9 mouse cellular contexts compared by ENCODE assay signal in the genomic region with DNA sequence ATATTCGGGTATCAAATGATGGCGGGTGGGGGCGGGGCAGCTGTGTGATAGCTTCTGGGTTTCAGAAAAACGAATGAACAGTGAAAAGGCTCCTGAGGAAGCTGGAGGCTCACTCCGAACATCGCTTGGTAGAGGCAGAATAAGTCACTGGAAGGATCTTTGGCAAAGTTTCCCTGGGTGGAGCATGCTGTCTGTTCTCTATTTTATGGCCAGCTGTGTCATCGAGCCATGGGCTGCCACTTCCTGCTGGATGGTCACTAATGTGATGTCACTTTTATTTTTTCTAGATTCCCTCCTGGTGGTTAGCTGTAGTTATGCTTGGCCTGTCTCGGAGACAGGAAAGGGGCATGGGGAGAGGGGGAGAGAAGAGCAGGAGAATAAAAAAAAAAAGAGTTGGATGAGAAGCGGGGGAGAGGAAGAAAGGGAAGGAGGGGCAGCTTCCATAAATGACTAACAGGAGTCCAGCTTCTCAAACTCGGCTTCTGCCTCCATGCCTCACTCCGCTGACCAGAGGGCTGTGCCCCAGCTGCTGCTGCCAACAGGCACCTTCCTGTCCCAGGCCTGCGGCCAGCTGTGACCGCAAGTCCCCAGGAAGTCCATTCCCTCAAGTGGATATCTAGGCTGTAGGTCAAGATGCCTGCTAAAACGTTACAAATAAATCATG. TPM values are rescaled to one million over a fixed set of nuclear protein-coding genes. Genes with fewer than 3 reads are reported as not detected.
A peak's percentile ranks its signal among the peaks of the same experiment; 100 is the strongest.
DNase-seq lines count a peak whose midpoint lies in the region; ATAC-seq lines count a peak whose summit lies in the region.
"Had no signal": no experiment of that assay in that cellular context is flagged by ENCODE, and none has a peak within 500 bp of the region (broad histone marks: within the 10 kb centered on the region; RNA-seq: fewer than 3 reads in every experiment).

No protein-coding gene starts in this region.

- H3K27ac ChIP-seq in forebrain, embryonic 13.5 days: no peak overlapping the region
- H3K27ac ChIP-seq in limb, embryonic 11.5 days (replicated peaks; ENCODE audit: low read depth, low read length): no peak overlapping the region
- no peak overlapping the region for H3K27ac ChIP-seq in midbrain, embryonic 12.5 days (replicated peaks)

- no peak for ATAC-seq in forebrain, embryonic 13.5 days
- ATAC-seq in hematopoietic stem cell, adult 5-6 weeks (replicated peaks in 1 of 2; ENCODE audit: insufficient read depth in 1 of 2, low FRiP score in 2 of 2, low TSS enrichment in 1 of 2, low read depth in 1 of 2, poor library complexity in 2 of 2, severe bottlenecking in 2 of 2): peak; percentile 37 to 62; a peak in 2 of 4 replicates
- no peak for ATAC-seq in limb, embryonic 11.5 days (ENCODE audit: insufficient number of reproducible peaks, low FRiP score, low TSS enrichment, low read depth)
- no peak for ATAC-seq in midbrain, embryonic 12.5 days (ENCODE audit: low FRiP score, low read depth)
- ATAC-seq in activated CD4-positive, CD25-positive, alpha-beta regulatory T cell, adult 4 months: no peak

- H3K4me1 ChIP-seq in forebrain, embryonic 13.5 days: peaks cover 14% of the 10 kb centered on the region; the same call in 1 of the 2 replicates
- H3K4me1 ChIP-seq in limb, embryonic 11.5 days (ENCODE audit: control insufficient read depth, insufficient read depth, low read length): peaks cover 3% of the 10 kb centered on the region
- peaks cover 18% of the 10 kb centered on the region for H3K4me1 ChIP-seq in midbrain, embryonic 12.5 days

- H3K27me3 ChIP-seq in forebrain, embryonic 13.5 days: 0 out of 2 replicates have a peak, but pooled peaks cover 4% of the 10 kb centered on the region
- H3K27me3 ChIP-seq in limb, embryonic 11.5 days (ENCODE audit: control insufficient read depth, insufficient read depth, low read length): no peaks in the 10 kb centered on the region
- H3K27me3 ChIP-seq in midbrain, embryonic 12.5 days: peaks cover 57% of the 10 kb centered on the region

- H3K9ac ChIP-seq in forebrain, embryonic 13.5 days: no peak overlapping the region
- H3K9ac ChIP-seq in limb, embryonic 11.5 days (ENCODE audit: low read length): no peak overlapping the region
- H3K9ac ChIP-seq in midbrain, embryonic 12.5 days (replicated peaks): no peak overlapping the region

- H3K9me3 ChIP-seq in forebrain, embryonic 13.5 days (replicated peaks): no peaks in the 10 kb centered on the region
- H3K9me3 ChIP-seq in limb, embryonic 11.5 days (ENCODE audit: control insufficient read depth, low read length): no peaks in the 10 kb centered on the region
- H3K9me3 ChIP-seq in midbrain, embryonic 12.5 days: no peaks in the 10 kb centered on the region

- H3K4me3 ChIP-seq in forebrain, embryonic 13.5 days: no peak overlapping the region
- no peak overlapping the region for H3K4me3 ChIP-seq in limb, embryonic 11.5 days (ENCODE audit: low read depth, low read length)
- no peak overlapping the region for H3K4me3 ChIP-seq in midbrain, embryonic 12.5 days

- peak; percentile 29 for DNase-seq in ovary, postnatal 36 days (ENCODE audit: low spot score)
- DNase-seq in ovary, postnatal 14 days (ENCODE audit: low spot score): no peak
- peak; percentile 31 for DNase-seq in limb, embryonic 11.5 days (ENCODE audit: low spot score)
- no peak for DNase-seq in right cerebral cortex, postnatal 4 days

- H3K4me2 ChIP-seq in forebrain, embryonic 13.5 days: peak overlapping the region; percentile 19
- no peak overlapping the region for H3K4me2 ChIP-seq in limb, embryonic 11.5 days (ENCODE audit: low read depth, severe bottlenecking)
- H3K4me2 ChIP-seq in midbrain, embryonic 12.5 days (replicated peaks): peak overlapping the region; percentile 35

- no peaks in the 10 kb centered on the region for H3K36me3 ChIP-seq in forebrain, embryonic 13.5 days (ENCODE audit: poor library complexity, severe bottlenecking)
- no peaks in the 10 kb centered on the region for H3K36me3 ChIP-seq in limb, embryonic 11.5 days (ENCODE audit: control insufficient read depth, insufficient read depth, low read length)
- no peaks in the 10 kb centered on the region for H3K36me3 ChIP-seq in midbrain, embryonic 12.5 days

- WGBS in forebrain, embryonic 13.5 days: 21% methylated on average over 14 of the region's 14 CpGs
- WGBS in limb, embryonic 11.5 days: 27% methylated on average over 14 of the region's 14 CpGs
- 21% methylated on average over 13 of the region's 14 CpGs for WGBS in midbrain, embryonic 12.5 days

RNA-seq across cellular contexts. Expression of gene Cd300e, which starts 9.8 kb away (rescaled TPM):
- polyA plus RNA-seq in forebrain, embryonic 13.5 days (2015; fragmentation: Nextera tagmentation; extraction: Ambion mirVana): not detected in 2 replicates
- 0.94 TPM in 1 of 2 replicates, not detected in the other for total RNA-seq in hematopoietic stem cell, adult 5-6 weeks (2017)
- polyA plus RNA-seq in limb, embryonic 11.5 days (2014; fragmentation: Nextera tagmentation; extraction: Ambion mirVana): not detected in 2 replicates
- polyA plus RNA-seq in midbrain, embryonic 12.5 days (2016; fragmentation: Nextera tagmentation; extraction: Ambion mirVana): not detected in 2 replicates
- polyA plus RNA-seq in activated CD4-positive, CD25-positive, alpha-beta regulatory T cell, adult 4 months (2017; shearing (Covaris generic)): not detected
- total RNA-seq: left cerebral cortex, postnatal 14 days had no signal

RNA-seq across cellular contexts. Expression of gene Rab37, which starts 19.5 kb away (rescaled TPM):
- 0.60 and 0.76 TPM in 2 replicates for polyA plus RNA-seq in forebrain, embryonic 13.5 days (2015; fragmentation: Nextera tagmentation; extraction: Ambion mirVana)
- 79.7 TPM in 2 replicates for total RNA-seq in hematopoietic stem cell, adult 5-6 weeks (2017)
- 1.1 and 1.2 TPM in 2 replicates for polyA plus RNA-seq in limb, embryonic 11.5 days (2014; fragmentation: Nextera tagmentation; extraction: Ambion mirVana)
- polyA plus RNA-seq in midbrain, embryonic 12.5 days (2016; fragmentation: Nextera tagmentation; extraction: Ambion mirVana): 1.5 TPM in 2 replicates
- polyA plus RNA-seq in activated CD4-positive, CD25-positive, alpha-beta regulatory T cell, adult 4 months (2017; shearing (Covaris generic)): 100 to 1,000 TPM; 149 to 158 TPM

RNA-seq across cellular contexts. Expression of gene Cd300ld3, which starts 23.6 kb away (rescaled TPM):
- not detected in 2 replicates for polyA plus RNA-seq in forebrain, embryonic 13.5 days (2015; fragmentation: Nextera tagmentation; extraction: Ambion mirVana)
- 2.3 TPM in 1 of 2 replicates, not detected in the other for total RNA-seq in hematopoietic stem cell, adult 5-6 weeks (2017)
- not detected in 2 replicates for polyA plus RNA-seq in limb, embryonic 11.5 days (2014; fragmentation: Nextera tagmentation; extraction: Ambion mirVana)
- polyA plus RNA-seq in midbrain, embryonic 12.5 days (2016; fragmentation: Nextera tagmentation; extraction: Ambion mirVana): not detected in 2 replicates
- not detected for polyA plus RNA-seq in activated CD4-positive, CD25-positive, alpha-beta regulatory T cell, adult 4 months (2017; shearing (Covaris generic))
- total RNA-seq: left cerebral cortex, postnatal 14 days had no signal

RNA-seq across cellular contexts. Expression of gene Cd300ld5, which starts 34.2 kb away (rescaled TPM):
- not detected in 2 replicates for polyA plus RNA-seq in forebrain, embryonic 13.5 days (2015; fragmentation: Nextera tagmentation; extraction: Ambion mirVana)
- total RNA-seq in hematopoietic stem cell, adult 5-6 weeks (2017): not detected in 2 replicates
- polyA plus RNA-seq in limb, embryonic 11.5 days (2014; fragmentation: Nextera tagmentation; extraction: Ambion mirVana): not detected in 2 replicates
- not detected in 2 replicates for polyA plus RNA-seq in midbrain, embryonic 12.5 days (2016; fragmentation: Nextera tagmentation; extraction: Ambion mirVana)
- polyA plus RNA-seq in activated CD4-positive, CD25-positive, alpha-beta regulatory T cell, adult 4 months (2017; shearing (Covaris generic)): not detected
- total RNA-seq: left cerebral cortex, postnatal 14 days had no signal

RNA-seq across cellular contexts. Expression of gene Cd300ld4, which starts 45.0 kb away (rescaled TPM):
- not detected in 2 replicates for polyA plus RNA-seq in forebrain, embryonic 13.5 days (2015; fragmentation: Nextera tagmentation; extraction: Ambion mirVana)
- not detected in 2 replicates for total RNA-seq in hematopoietic stem cell, adult 5-6 weeks (2017)
- polyA plus RNA-seq in limb, embryonic 11.5 days (2014; fragmentation: Nextera tagmentation; extraction: Ambion mirVana): not detected in 2 replicates
- not detected in 2 replicates for polyA plus RNA-seq in midbrain, embryonic 12.5 days (2016; fragmentation: Nextera tagmentation; extraction: Ambion mirVana)
- not detected for polyA plus RNA-seq in activated CD4-positive, CD25-positive, alpha-beta regulatory T cell, adult 4 months (2017; shearing (Covaris generic))

Comparison
In these comparisons a context has a peak if more than half of its experiments do, and no peak if none do; other contexts are left out.
1. DNase-seq: peak in ovary, postnatal 36 days (single experiment) and limb, embryonic 11.5 days (single experiment); none in ovary, postnatal 14 days (single experiment) and right cerebral cortex, postnatal 4 days (single experiment).
2. ATAC-seq: peak in hematopoietic stem cell, adult 5-6 weeks (2 of 2); none in forebrain, embryonic 13.5 days (single experiment), limb, embryonic 11.5 days (single experiment), midbrain, embryonic 12.5 days (single experiment) and activated CD4-positive, CD25-positive, alpha-beta regulatory T cell, adult 4 months (single experiment).
3. RNA of gene Rab37, which starts 19.5 kb away (polyA plus RNA-seq): 149 to 158 TPM in activated CD4-positive, CD25-positive, alpha-beta regulatory T cell, adult 4 months; 1.5 TPM in midbrain, embryonic 12.5 days, 1.1 to 1.2 TPM in limb, embryonic 11.5 days and 0.60 to 0.76 TPM in forebrain, embryonic 13.5 days; every median in the first group is over 10 times any median in the second.